Mouse (Mus musculus) lung, postnatal 0 days (tissue): Measurements from ENCODE around the gene Nr2e1.

ENCODE experiments used
- CTCF ChIP-seq: IDR thresholded peaks from 2 replicates; pipeline ENCODE4 v1.5.1; 2016; ENCODE audit warnings: antibody characterized with exemption, mild to moderate bottlenecking
- EP300 ChIP-seq: IDR thresholded peaks from 2 replicates; pipeline ENCODE4 v1.6.1; 2016; ENCODE audit warnings: antibody characterized with exemption, mild to moderate bottlenecking, control low read depth

DNA sequence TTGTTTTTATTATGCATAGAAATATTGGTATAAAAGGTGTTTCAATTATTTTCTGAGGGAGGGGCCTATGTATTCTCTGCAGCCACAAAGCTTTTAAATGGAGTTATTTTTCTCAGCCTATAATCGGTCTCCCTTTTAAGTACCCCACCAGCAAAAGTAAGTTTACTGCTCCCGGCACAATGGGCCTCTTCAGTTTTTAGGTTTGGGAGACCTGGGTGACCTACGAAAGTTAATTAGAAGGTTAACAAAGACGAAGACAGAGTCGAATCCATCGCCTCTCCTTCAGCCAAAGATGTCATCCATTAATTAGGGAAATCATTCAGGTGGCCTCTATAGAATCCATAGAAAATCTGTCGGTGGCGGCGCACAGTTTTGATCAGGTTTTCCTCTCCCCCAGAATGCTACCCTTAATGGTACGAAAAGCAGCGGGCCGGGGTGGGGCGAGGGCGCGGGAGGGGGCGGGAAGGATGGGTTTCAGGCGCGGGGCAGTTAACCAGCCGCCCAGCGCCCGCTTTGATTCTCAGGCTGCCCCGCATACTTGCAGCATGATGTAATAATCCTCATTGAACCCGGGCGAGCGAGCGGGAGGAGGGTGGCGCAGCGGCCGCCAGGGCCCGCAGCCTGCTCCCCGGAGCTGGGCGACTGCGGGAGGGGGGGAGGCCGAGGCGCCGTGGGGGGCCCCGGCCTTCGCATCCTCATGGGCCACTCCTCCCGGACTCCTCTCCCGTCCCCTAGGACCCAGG lies 30.4 kb upstream of the Nr2e1 start:
- no peak for TF ChIP-seq CTCF
- no peak for TF ChIP-seq EP300
